In the genomic region with DNA sequence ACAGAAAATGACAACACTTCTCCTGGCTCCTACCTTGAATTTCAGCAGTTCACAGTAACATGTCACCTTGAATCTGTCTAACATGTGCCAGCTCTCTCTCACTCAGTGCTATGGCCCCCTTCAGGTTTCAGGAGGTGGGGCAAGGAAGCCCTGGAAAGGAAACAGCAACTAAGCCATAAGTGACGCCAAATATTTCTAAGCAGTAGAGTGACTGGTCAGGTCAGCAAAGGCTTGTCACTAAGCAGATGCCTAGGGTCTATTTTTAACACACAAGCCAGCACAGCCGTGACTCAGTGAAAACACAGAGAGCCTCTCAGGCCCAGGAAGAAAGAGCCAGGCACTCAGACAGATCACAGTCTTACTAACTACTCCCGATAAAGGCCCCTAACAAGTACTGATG, we compare ENCODE assay signal across 8 mouse cellular contexts. TPM values are rescaled to one million over a fixed set of nuclear protein-coding genes. Genes with fewer than 3 reads are reported as not detected.
DNase-seq lines count a peak whose midpoint lies in the region; ATAC-seq lines count a peak whose summit lies in the region.

No protein-coding gene starts in this region.

- intact Hi-C loops in heart, postnatal 25 days (cut with DNase I) = no loop called here

- ATAC-seq in neutrophil, adult 5-6 weeks (ENCODE audit: extremely low read depth, insufficient number of reproducible peaks, low FRiP score, poor library complexity, severe bottlenecking) = peak; percentile 33; the same call in 1 of the 2 replicates
- ATAC-seq in cerebellum, adult (ENCODE audit: insufficient number of reproducible peaks, low FRiP score, low TSS enrichment) = no peak

- peak; percentile 48 for DNase-seq in retina, postnatal 1 day
- DNase-seq in retina, embryonic 14.5 days (ENCODE audit: low spot score) = no peak
- DNase-seq in c-Kit-positive CD71-negative TER-119-negative erythroid progenitor cells, embryonic 14.5 days (ENCODE audit: low read depth) = peak; percentile 38
- DNase-seq in heart, postnatal 25 days (ENCODE audit: low spot score) = peak; percentile 17
- no peak for DNase-seq in layer of hippocampus, postnatal 14 days (ENCODE audit: low spot score in 2 of 2)
- DNase-seq in cerebellum, postnatal 25 days = no peak

RNA-seq across cellular contexts. Expression of a gene that starts 6.6 kb away (rescaled TPM):
- 100 to 1,000 TPM; 262 to 274 TPM for total RNA-seq in heart, postnatal 25 days (2021)
- total RNA-seq in neutrophil, adult 5-6 weeks (2017) = 33.2 and 36.3 TPM in 2 replicates
- total RNA-seq in layer of hippocampus, postnatal 14 days (2021) = 10 to 100 TPM; 29.6 to 30.4 TPM

RNA-seq across cellular contexts. Expression of a gene that starts 16.7 kb away (rescaled TPM):
- total RNA-seq in heart, postnatal 25 days (2021) = not detected
- 0.12 TPM in 1 of 2 replicates, not detected in the other for total RNA-seq in neutrophil, adult 5-6 weeks (2017)
- total RNA-seq in layer of hippocampus, postnatal 14 days (2021) = not detected

RNA-seq across cellular contexts. Expression of a gene that starts 38.8 kb away (rescaled TPM):
- total RNA-seq in heart, postnatal 25 days (2021) = under 1 TPM in 1 of 2 experiments, not detected in 1; 0.21 TPM
- total RNA-seq in neutrophil, adult 5-6 weeks (2017) = 5.1 and 6.0 TPM in 2 replicates
- not detected for total RNA-seq in layer of hippocampus, postnatal 14 days (2021)

Comparison
In these comparisons a context has a peak if more than half of its experiments do, and no peak if none do; other contexts are left out.
1. DNase-seq: peak in retina, postnatal 1 day (single experiment), c-Kit-positive CD71-negative TER-119-negative erythroid progenitor cells, embryonic 14.5 days (single experiment) and heart, postnatal 25 days (single experiment); none in retina, embryonic 14.5 days (single experiment), layer of hippocampus, postnatal 14 days (0 of 2) and cerebellum, postnatal 25 days (0 of 2).